Mouse (Mus musculus) midbrain, postnatal 0 days (tissue): ENCODE measurements at regions not wholly inside any gene's neighbourhood (a gene's known extent, or its start where the extent isn't known, plus 50 kb on each side); places are given as distances from the start of the nearest gene placed in this dataset.

ENCODE experiments used
- ATAC-seq: fragments of 200-750 bp; cut with Nextera tagmentation; 2 replicates; pipeline ENCODE4 v1.8.0; 2017; ENCODE audit warnings: moderate number of reproducible peaks, mild to moderate bottlenecking, moderate TSS enrichment, moderate library complexity; ENCODE audit not compliant: low FRiP score
- DNase-seq: peaks from one replicate; pipeline ENCODE4 v3.0.0-alpha.2; 2015; ENCODE audit warnings: low spot score
- H3K27ac ChIP-seq: fragments of 300-500 bp; sonication (generic); 2 replicates; pipeline ENCODE4 v1.5.1; 2014; ENCODE audit warnings: low read depth, mild to moderate bottlenecking, low read length, mixed read lengths
- H3K27me3 ChIP-seq: fragments of 300-500 bp; sonication (generic); 2 replicates; pipeline ENCODE4 v1.6.1; 2014; ENCODE audit warnings: low read length, control low read depth, mixed read lengths; ENCODE audit not compliant: insufficient read depth
- H3K36me3 ChIP-seq: fragments of 300-500 bp; sonication (generic); 2 replicates; pipeline ENCODE4 v1.6.1; 2014; ENCODE audit warnings: low read length, control low read depth, mixed read lengths; ENCODE audit not compliant: insufficient read depth
- H3K4me1 ChIP-seq: fragments of 300-500 bp; sonication (generic); 2 replicates; pipeline ENCODE4 v1.6.1; 2014; ENCODE audit warnings: mild to moderate bottlenecking, control low read depth, antibody characterized with exemption, low read length, mixed read lengths; ENCODE audit not compliant: insufficient read depth
- H3K4me2 ChIP-seq: fragments of 300-500 bp; sonication (generic); 2 replicates; pipeline ENCODE4 v1.6.1; 2014; ENCODE audit warnings: low read depth, mild to moderate bottlenecking, low read length, mixed read lengths; ENCODE audit not compliant: poor library complexity, severe bottlenecking
- H3K4me3 ChIP-seq: fragments of 300-500 bp; sonication (generic); 2 replicates; pipeline ENCODE4 v1.5.1; 2014; ENCODE audit warnings: low read depth, mild to moderate bottlenecking, low read length, moderate library complexity
- H3K9ac ChIP-seq: fragments of 300-500 bp; sonication (generic); replicated peaks from 2 replicates; pipeline ENCODE4 v1.6.1; 2014; ENCODE audit warnings: mild to moderate bottlenecking, low read length, moderate library complexity, mixed read lengths; ENCODE audit not compliant: poor library complexity, severe bottlenecking
- H3K9me3 ChIP-seq: fragments of 300-500 bp; sonication (generic); 2 replicates; pipeline ENCODE4 v1.6.1; 2016; ENCODE audit warnings: low read length, control low read depth
- CTCF ChIP-seq: IDR thresholded peaks from 2 replicates; pipeline ENCODE4 v1.5.1; 2016; ENCODE audit warnings: antibody characterized with exemption, mild to moderate bottlenecking
- WGBS: fragments of 180-500 bp; shearing (Covaris S2); extraction: QIAGEN DNeasy Blood & Tissue Kit; methylation state at CpG from one replicate; pipeline ENCODE4 v1.1.7; 2014; 5-methylcytosine and 5-hydroxymethylcytosine counted together

- Histone ChIP-seq H3K4me3 (no peak overlapping the region), H3K4me2 (no peak overlapping the region), H3K27me3 (no peaks in the 10 kb centered on the region), H3K9me3 (no peaks in the 10 kb centered on the region), H3K4me1 (no peaks in the 10 kb centered on the region), H3K9ac (no peak overlapping the region), H3K27ac (no peak overlapping the region), H3K36me3 (no peaks in the 10 kb centered on the region)
- ATAC-seq: no peak
- TF ChIP-seq CTCF: no peak
- DNase-seq: no peak
Observed at GRCm38 (mm10) chr1:90501373-90501772, 101.4 kb upstream of the Cops8 start.

- 95% methylated on average over 3 of the region's 3 CpGs for WGBS
- no peak overlapping the region for H3K9ac ChIP-seq
- H3K27ac ChIP-seq: no peak overlapping the region
- no peaks in the 10 kb centered on the region for H3K36me3 ChIP-seq
- no peak overlapping the region for H3K4me2 ChIP-seq
- no peaks in the 10 kb centered on the region for H3K4me1 ChIP-seq
- TF ChIP-seq CTCF: no peak
- DNase-seq (no peak), ATAC-seq (no peak)
- no peaks in the 10 kb centered on the region for H3K27me3 ChIP-seq
- no peaks in the 10 kb centered on the region for H3K9me3 ChIP-seq
- no peak overlapping the region for H3K4me3 ChIP-seq
Observed at GRCm38 (mm10) chr1:90502371-90502770, 100.4 kb upstream of the Cops8 start.

DNA sequence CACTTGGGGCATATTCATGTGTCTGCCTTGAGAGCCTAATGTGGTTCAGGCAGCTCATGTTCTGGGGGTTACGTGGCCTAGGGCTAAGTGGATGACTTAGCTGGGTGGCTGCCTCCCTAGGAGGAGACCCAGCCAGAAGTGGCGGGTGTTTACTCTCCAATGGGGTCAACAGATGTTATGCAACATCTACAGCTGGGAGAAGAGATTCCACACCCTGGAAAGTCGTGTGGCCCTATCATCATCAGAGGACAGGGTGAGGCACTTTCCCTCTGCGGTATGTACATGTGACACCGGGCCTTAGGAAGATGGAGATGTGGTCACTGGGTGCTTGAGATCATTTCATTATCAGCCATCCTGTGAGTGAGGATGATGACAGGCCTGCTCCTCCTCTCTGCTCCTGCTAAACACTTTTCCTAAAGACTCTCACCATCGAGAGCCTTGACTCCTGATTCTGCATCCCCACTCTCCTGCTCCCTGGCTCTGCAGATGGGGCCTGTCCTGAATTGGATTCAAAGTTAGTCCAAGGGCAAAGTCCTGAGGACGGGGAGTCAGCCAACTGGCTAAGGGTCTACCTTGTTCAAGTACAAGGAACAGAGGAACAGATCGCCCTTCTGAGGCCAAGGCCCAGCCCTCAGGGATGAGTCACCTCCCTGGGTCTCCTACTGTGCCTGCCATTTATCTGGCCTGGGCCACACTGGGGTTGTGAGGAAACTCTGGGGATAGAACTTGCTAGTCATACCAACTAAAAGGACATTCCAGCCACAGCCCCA lies 99.8 kb upstream of the Cops8 start:
- Histone ChIP-seq H3K27ac (no peak overlapping the region), H3K4me2 (no peak overlapping the region), H3K4me3 (no peak overlapping the region), H3K9ac (no peak overlapping the region), H3K4me1 (no peaks in the 10 kb centered on the region), H3K36me3 (no peaks in the 10 kb centered on the region), H3K27me3 (no peaks in the 10 kb centered on the region), H3K9me3 (no peaks in the 10 kb centered on the region)
- ATAC-seq: no peak
- WGBS: 92% methylated on average over 8 of the region's 8 CpGs
- TF ChIP-seq CTCF: no peak
- DNase-seq: no peak

DNA sequence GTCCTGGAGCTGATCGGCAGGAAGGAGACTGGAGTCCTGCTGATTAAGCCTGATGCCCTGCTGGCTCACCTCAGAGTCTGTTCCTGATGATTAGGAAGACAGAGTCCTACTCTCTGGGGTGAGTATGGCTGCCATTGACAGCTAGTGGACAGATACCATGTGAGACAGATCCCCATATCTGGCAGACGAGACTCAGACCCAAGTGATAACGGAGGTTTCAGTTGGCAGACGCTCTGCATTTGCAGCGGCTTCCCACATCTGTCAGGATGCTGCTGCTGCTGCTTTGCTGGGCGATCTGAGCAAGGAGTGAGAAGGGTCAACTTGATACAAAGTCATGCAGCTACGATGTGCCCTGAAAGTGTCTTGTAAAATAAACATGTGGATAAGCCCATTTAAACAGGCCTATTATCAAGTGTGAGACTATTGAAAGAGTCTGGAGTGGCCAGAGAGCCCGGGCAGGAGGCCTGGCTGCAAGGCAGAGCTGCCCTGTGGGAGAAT lies 98.1 kb upstream of the Cops8 start:
- H3K9me3 ChIP-seq: no peaks in the 10 kb centered on the region
- no peaks in the 10 kb centered on the region for H3K36me3 ChIP-seq
- H3K4me1 ChIP-seq: no peaks in the 10 kb centered on the region
- H3K9ac ChIP-seq: 0 out of 2 replicates have a peak overlapping the region, but pooled peaks have one; percentile 24
- no peak for TF ChIP-seq CTCF
- no peak overlapping the region for H3K4me3 ChIP-seq
- ATAC-seq (no peak), DNase-seq (no peak)
- H3K4me2 ChIP-seq: no peak overlapping the region
- WGBS: 17% methylated on average over 8 of the region's 8 CpGs
- no peaks in the 10 kb centered on the region for H3K27me3 ChIP-seq
- H3K27ac ChIP-seq: no peak overlapping the region

GRCm38 (mm10) chr1:90505599-90505998 lies 97.2 kb upstream of the Cops8 start:
- H3K27me3 ChIP-seq: no peaks in the 10 kb centered on the region
- no peak overlapping the region for H3K4me2 ChIP-seq
- no peak for TF ChIP-seq CTCF
- no peaks in the 10 kb centered on the region for H3K4me1 ChIP-seq
- DNase-seq: no peak
- no peak overlapping the region for H3K27ac ChIP-seq
- no peaks in the 10 kb centered on the region for H3K36me3 ChIP-seq
- ATAC-seq: no peak
- no peak overlapping the region for H3K9ac ChIP-seq
- H3K4me3 ChIP-seq: no peak overlapping the region
- no peaks in the 10 kb centered on the region for H3K9me3 ChIP-seq
- 79% methylated on average over 3 of the region's 3 CpGs for WGBS

DNA sequence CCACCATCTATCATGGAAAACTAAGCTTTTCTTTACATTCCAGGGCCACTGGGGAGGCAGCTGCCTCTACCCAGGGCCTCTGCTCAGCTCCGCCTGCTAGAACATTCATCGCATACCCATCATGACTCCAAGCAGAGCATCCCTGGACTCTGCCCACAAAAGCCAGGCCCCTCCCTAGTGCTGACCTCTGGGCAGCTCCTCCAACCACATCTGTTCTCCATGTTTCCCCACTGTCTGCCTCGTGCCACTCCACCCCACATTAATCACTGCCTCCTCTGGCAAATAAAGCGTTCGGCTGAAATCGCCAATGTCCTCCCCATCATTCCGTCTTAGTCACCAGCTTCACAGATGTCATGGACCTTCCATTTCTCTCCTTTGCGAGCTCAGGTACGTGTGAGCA lies 96.2 kb upstream of the Cops8 start:
- H3K36me3 ChIP-seq: no peaks in the 10 kb centered on the region
- no peak overlapping the region for H3K27ac ChIP-seq
- H3K27me3 ChIP-seq: no peaks in the 10 kb centered on the region
- WGBS: 89% methylated on average over 9 of the region's 9 CpGs
- no peak for TF ChIP-seq CTCF
- no peak for DNase-seq
- H3K4me3 ChIP-seq: no peak overlapping the region
- no peak overlapping the region for H3K4me2 ChIP-seq
- no peak for ATAC-seq
- H3K9me3 ChIP-seq: no peaks in the 10 kb centered on the region
- no peaks in the 10 kb centered on the region for H3K4me1 ChIP-seq
- no peak overlapping the region for H3K9ac ChIP-seq
